Mouse (Mus musculus) G1E (cell line): ENCODE measurements around the gene Higd1c.

Source experiments
- CTCF ChIP-seq: IDR thresholded peaks from 2 replicates; pipeline ENCODE4 v1.5.1; 2012; ENCODE audit warnings: low read depth, low read length, inconsistent platforms, mixed read lengths
- GATA1 ChIP-seq: IDR thresholded peaks from 2 replicates; pipeline ENCODE4 v1.6.1; 2012; ENCODE audit warnings: borderline replicate concordance, low read length, inconsistent platforms, mixed read lengths
- GATA2 ChIP-seq: IDR thresholded peaks from 2 replicates; pipeline ENCODE4 v1.6.1; 2012; ENCODE audit warnings: low read depth, low read length, inconsistent platforms, borderline replicate concordance
- POLR2AphosphoS5 ChIP-seq: IDR thresholded peaks from 2 replicates; pipeline ENCODE4 v1.6.1; 2012; ENCODE audit warnings: low read depth, low read length, inconsistent platforms; ENCODE audit not compliant: insufficient replicate concordance
- TAL1 ChIP-seq: conservative IDR thresholded peaks from 2 replicates; pipeline ENCODE4 v1.6.1; 2012; ENCODE audit warnings: low read depth, low read length, inconsistent platforms, mixed read lengths

DNA sequence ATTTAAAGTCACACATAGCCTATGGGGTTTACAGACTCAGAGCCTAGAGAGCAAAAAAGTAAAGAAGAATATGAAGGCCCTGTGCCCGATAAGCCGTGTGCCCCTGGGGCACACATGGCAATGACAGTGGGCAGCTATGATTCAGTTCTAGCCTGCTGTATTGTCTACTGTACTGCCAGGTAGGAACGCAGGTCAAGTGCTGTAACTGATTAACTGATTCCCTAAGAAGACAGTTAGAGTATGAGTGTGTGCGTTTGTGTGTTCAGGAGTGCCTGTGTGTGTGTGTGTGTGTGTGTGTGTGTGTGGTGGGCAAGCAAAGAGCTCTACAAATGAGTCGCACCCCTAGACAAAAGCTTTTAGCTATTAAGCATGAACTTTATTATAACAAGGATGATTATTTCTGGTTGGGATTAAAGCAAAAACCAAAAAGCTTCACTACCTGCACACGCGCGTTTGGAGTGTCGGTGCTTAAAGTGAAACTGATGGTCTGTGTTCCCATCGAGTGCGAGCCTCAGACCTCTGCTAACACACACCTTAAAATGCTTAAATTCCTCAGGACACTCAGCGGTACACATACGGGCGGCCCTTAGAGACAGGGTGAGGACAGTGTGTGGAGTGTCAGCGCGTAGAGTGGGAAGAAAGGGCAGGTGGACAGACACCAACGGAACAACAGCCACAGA is 23.3 kb downstream of the Higd1c start:
- TF ChIP-seq CTCF (no peak), GATA1 (no peak), TAL1 (no peak), POLR2AphosphoS5 (no peak), GATA2 (no peak)
